Mouse (Mus musculus) right cerebral cortex, adult 2 months (tissue): ENCODE measurements around the gene Slc9a3r2.

ENCODE experiments used
- DNase-seq, 2 experiments: peaks; one replicate each; pipeline ENCODE4 v3.0.0; 2021 to 2022; ENCODE audit warnings: low spot score in 2 of 2

Gene Slc9a3r2

GRCm38 (mm10) chr17:24636781-24637481 is 13.2 kb downstream of the Slc9a3r2 start:
- DNase-seq = no peak

- DNase-seq = no peak
Observed at GRCm38 (mm10) chr17:24635694-24636093, 14.4 kb downstream of the Slc9a3r2 start.

- DNase-seq = peak; percentile 33 to 64
Observed at GRCm38 (mm10) chr17:24635024-24635423, 15.1 kb downstream of the Slc9a3r2 start.

- DNase-seq = no peak
Observed at GRCm38 (mm10) chr17:24633831-24634230, 16.3 kb downstream of the Slc9a3r2 start.

- peak in 1 of 2 experiments; percentile 31 for DNase-seq
Observed at GRCm38 (mm10) chr17:24632813-24633449, 17.2 kb downstream of the Slc9a3r2 start.

GRCm38 (mm10) chr17:24632167-24632812 is 17.8 kb downstream of the Slc9a3r2 start, which contains the start of the genes Tsc2 and Nthl1:
Tsc2 (minus strand) TSS chr17:24632630.
Nthl1 (plus strand) TSS chr17:24632680.
- DNase-seq = peak; percentile 83 to 89

- peak; percentile 44 to 50 for DNase-seq
Observed at GRCm38 (mm10) chr17:24630072-24630471, 20.1 kb downstream of the Slc9a3r2 start.

GRCm38 (mm10) chr17:24628646-24629045 is 21.5 kb downstream of the Slc9a3r2 start:
- DNase-seq = peak; percentile 72 to 82

GRCm38 (mm10) chr17:24625472-24625871 is 24.7 kb downstream of the Slc9a3r2 start:
- DNase-seq = no peak

- DNase-seq = no peak
Observed at GRCm38 (mm10) chr17:24617561-24618194, 32.4 kb downstream of the Slc9a3r2 start.

- DNase-seq = no peak
Observed at GRCm38 (mm10) chr17:24610711-24611110, 39.4 kb downstream of the Slc9a3r2 start.

GRCm38 (mm10) chr17:24608874-24609273 is 41.3 kb downstream of the Slc9a3r2 start:
- no peak for DNase-seq

- no peak for DNase-seq
Observed at GRCm38 (mm10) chr17:24608370-24608769, 41.8 kb downstream of the Slc9a3r2 start.

GRCm38 (mm10) chr17:24604557-24604956 is 45.6 kb downstream of the Slc9a3r2 start:
- DNase-seq = no peak

- DNase-seq = no peak
Observed at GRCm38 (mm10) chr17:24603961-24604360, 46.2 kb downstream of the Slc9a3r2 start.

GRCm38 (mm10) chr17:24600502-24600901 is 49.6 kb downstream of the Slc9a3r2 start:
- no peak for DNase-seq

GRCm38 (mm10) chr17:24597989-24598388 is 52.1 kb downstream of the Slc9a3r2 start:
- DNase-seq = no peak

GRCm38 (mm10) chr17:24596471-24597183 is 53.5 kb downstream of the Slc9a3r2 start:
- no peak for DNase-seq

GRCm38 (mm10) chr17:24596073-24596466 is 54.1 kb downstream of the Slc9a3r2 start:
- DNase-seq = no peak

GRCm38 (mm10) chr17:24595126-24596072 is 54.7 kb downstream of the Slc9a3r2 start:
- no peak for DNase-seq
